Comparison of ENCODE assay signal across 8 mouse cellular contexts in genomic region chr13:37858508-37858907, GRCm38 (mm10).
A peak's percentile ranks its signal among the peaks of the same experiment; 100 is the strongest.
DNase-seq lines count a peak whose midpoint lies in the region; ATAC-seq and TF ChIP-seq lines count a peak whose summit lies in the region.

No protein-coding gene starts in this region.

- no peak for DNase-seq in lung, adult 2 months
- DNase-seq in limb, embryonic 14.5 days (ENCODE audit: low spot score): no peak
- DNase-seq in gastrocnemius, postnatal 10 days: no peak

- whole genome bisulfite sequencing in lung, embryonic 15.5 days: 43% methylated on average over 9 of the region's 9 CpGs
- 50% methylated on average over 9 of the region's 9 CpGs for WGBS in lung, adult 2 months
- 53% methylated on average over 9 of the region's 9 CpGs for WGBS in forebrain, embryonic 16.5 days
- 34% methylated on average over 9 of the region's 9 CpGs for WGBS in limb, embryonic 14.5 days
- WGBS in olfactory bulb, adult 2 months: 71% methylated on average over 9 of the region's 9 CpGs

- TF ChIP-seq CTCF in lung, adult 2 months (IDR thresholded peaks at IDR 0.05; ENCODE audit: insufficient read depth, low read length): no peak
- no peak for TF ChIP-seq CTCF in olfactory bulb, adult 2 months (IDR thresholded peaks at IDR 0.05; ENCODE audit: insufficient read depth, low read depth, low read length)

- H3K27me3 ChIP-seq in lung, embryonic 15.5 days: no peaks in the 10 kb centered on the region
- H3K27me3 ChIP-seq in forebrain, embryonic 16.5 days (replicated peaks; ENCODE audit: control insufficient read depth, insufficient read depth, low read length): no peaks in the 10 kb centered on the region
- no peaks in the 10 kb centered on the region for H3K27me3 ChIP-seq in limb, embryonic 14.5 days (ENCODE audit: control insufficient read depth, insufficient read depth, low read length)

- peak overlapping the region; percentile 94 for H3K4me2 ChIP-seq in lung, embryonic 15.5 days
- peak overlapping the region; percentile 68 for H3K4me2 ChIP-seq in forebrain, embryonic 16.5 days (ENCODE audit: low read length)
- peak overlapping the region; percentile 97 for H3K4me2 ChIP-seq in limb, embryonic 14.5 days (replicated peaks; ENCODE audit: low read depth, low read length, severe bottlenecking)

- H3K27ac ChIP-seq in lung, embryonic 15.5 days: peak overlapping the region; percentile 75
- no peak overlapping the region for H3K27ac ChIP-seq in forebrain, embryonic 16.5 days (ENCODE audit: low read length)
- H3K27ac ChIP-seq in limb, embryonic 14.5 days (replicated peaks; ENCODE audit: low read depth, low read length): peak overlapping the region; percentile 73; the same call in 1 of the 2 replicates
- no peak overlapping the region for H3K27ac ChIP-seq in olfactory bulb, adult 2 months (ENCODE audit: insufficient read depth, low read depth, low read length)

- H3K9me3 ChIP-seq in lung, embryonic 15.5 days: no peaks in the 10 kb centered on the region
- H3K9me3 ChIP-seq in forebrain, embryonic 16.5 days (ENCODE audit: control insufficient read depth, low read length): no peaks in the 10 kb centered on the region
- no peaks in the 10 kb centered on the region for H3K9me3 ChIP-seq in limb, embryonic 14.5 days (ENCODE audit: control insufficient read depth, low read length)

- H3K4me1 ChIP-seq in lung, embryonic 15.5 days: peaks cover 70% of the 10 kb centered on the region
- H3K4me1 ChIP-seq in lung, adult 2 months (ENCODE audit: control insufficient read depth, insufficient read depth, low read length): peaks cover 38% of the 10 kb centered on the region
- peaks cover 18% of the 10 kb centered on the region for H3K4me1 ChIP-seq in forebrain, embryonic 16.5 days (replicated peaks; ENCODE audit: control insufficient read depth, insufficient read depth, low read length)
- H3K4me1 ChIP-seq in limb, embryonic 14.5 days (ENCODE audit: control insufficient read depth, insufficient read depth, low read length): peaks cover 42% of the 10 kb centered on the region
- H3K4me1 ChIP-seq in olfactory bulb, adult 2 months (ENCODE audit: control insufficient read depth, insufficient read depth, low read length): peaks cover 14% of the 10 kb centered on the region

- H3K9ac ChIP-seq in lung, embryonic 15.5 days: peak overlapping the region; percentile 49
- H3K9ac ChIP-seq in forebrain, embryonic 16.5 days (replicated peaks; ENCODE audit: low read depth, low read length): peak overlapping the region; percentile 66
- peak overlapping the region; percentile 72 for H3K9ac ChIP-seq in limb, embryonic 14.5 days (ENCODE audit: low read depth, low read length, severe bottlenecking)

- no peaks in the 10 kb centered on the region for H3K36me3 ChIP-seq in lung, embryonic 15.5 days
- H3K36me3 ChIP-seq in forebrain, embryonic 16.5 days (ENCODE audit: control insufficient read depth, insufficient read depth): no peaks in the 10 kb centered on the region
- no peaks in the 10 kb centered on the region for H3K36me3 ChIP-seq in limb, embryonic 14.5 days (ENCODE audit: control insufficient read depth, insufficient read depth, low read length)

- peak overlapping the region; percentile 53 for H3K4me3 ChIP-seq in lung, embryonic 15.5 days
- no peak overlapping the region for H3K4me3 ChIP-seq in lung, adult 2 months (replicated peaks; ENCODE audit: extremely low read depth, low read depth, low read length)
- peak overlapping the region; percentile 75; the same call in 1 of the 2 replicates for H3K4me3 ChIP-seq in forebrain, embryonic 16.5 days (replicated peaks; ENCODE audit: low read length)
- peak overlapping the region; percentile 56 for H3K4me3 ChIP-seq in limb, embryonic 14.5 days (replicated peaks; ENCODE audit: low read length)
- H3K4me3 ChIP-seq in olfactory bulb, adult 2 months (ENCODE audit: insufficient read depth, low read depth, low read length): peak overlapping the region; percentile 64; the same call in 1 of the 2 replicates

- no peak for ATAC-seq in lung, embryonic 15.5 days (ENCODE audit: borderline replicate concordance, extremely low read depth, low FRiP score, low TSS enrichment)
- ATAC-seq in forebrain, embryonic 16.5 days: no peak; the same call in 1 of the 2 replicates
- no peak for ATAC-seq in limb, embryonic 14.5 days (ENCODE audit: low FRiP score, low read depth)
- no peak for ATAC-seq in frontal cortex, adult (ENCODE audit: low TSS enrichment)
- ATAC-seq in cerebellum, adult (ENCODE audit: insufficient number of reproducible peaks, low FRiP score, low TSS enrichment): no peak

- TF ChIP-seq POLR2A in lung, adult 2 months (IDR thresholded peaks at IDR 0.05; ENCODE audit: borderline replicate concordance, extremely low read depth, low read depth, low read length): no peak
- no peak for TF ChIP-seq POLR2A in limb, embryonic 14.5 days (IDR thresholded peaks at IDR 0.05; ENCODE audit: borderline replicate concordance, extremely low read depth, insufficient read depth, insufficient read length)
- no peak for TF ChIP-seq POLR2A in olfactory bulb, adult 2 months (IDR thresholded peaks at IDR 0.05; ENCODE audit: insufficient read depth, low read depth, low read length)

Comparison
In these comparisons a context has a peak if more than half of its experiments do, and no peak if none do; other contexts are left out.
1. H3K27ac ChIP-seq: peak in lung, embryonic 15.5 days (single experiment) and limb, embryonic 14.5 days (single experiment); none in forebrain, embryonic 16.5 days (single experiment) and olfactory bulb, adult 2 months (single experiment).
2. Peak in every context shown above with its lines, with median percentiles within 50 percentile points of each other: H3K4me2 ChIP-seq and H3K9ac ChIP-seq.